ENCODE assay signal across 8 mouse cellular contexts in the genomic region with DNA sequence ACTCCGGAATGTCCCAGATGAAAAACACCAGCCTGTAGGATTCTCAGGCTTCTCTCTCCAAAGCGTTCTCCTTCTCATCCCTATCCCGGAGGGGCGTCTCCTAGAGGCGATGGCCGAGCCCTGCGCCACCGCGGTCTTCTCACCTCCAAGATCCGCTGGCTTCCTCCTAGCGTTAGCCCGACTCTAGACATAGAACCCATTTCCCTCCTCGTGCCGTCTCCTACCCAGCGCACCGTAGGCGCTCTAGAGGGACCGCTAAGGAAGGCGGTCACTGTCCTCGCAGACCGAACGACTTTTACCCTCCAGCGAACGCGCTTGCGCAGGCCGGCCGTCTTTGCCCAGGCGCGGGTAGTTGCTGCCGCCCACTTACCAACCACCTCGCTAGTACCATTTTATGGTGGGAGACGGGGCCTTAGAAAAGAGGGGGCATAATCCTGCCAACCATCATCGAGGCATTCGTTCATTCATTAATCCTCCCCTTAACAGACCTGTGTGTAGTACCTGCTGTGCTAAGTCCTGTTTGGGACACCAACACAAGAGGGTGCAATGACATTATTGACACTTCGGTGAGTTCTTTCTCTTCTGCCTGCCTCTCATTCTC. TPM values are rescaled to one million over a fixed set of nuclear protein-coding genes. Genes with fewer than 3 reads are reported as not detected.
DNase-seq lines count a peak whose midpoint lies in the region; ATAC-seq and TF ChIP-seq lines count a peak whose summit lies in the region.

A gene (minus strand): TSS at position 263 of the 601 bp plus-strand sequence.

- H3K4me1 ChIP-seq in spleen, adult 2 months (ENCODE audit: control insufficient read depth, insufficient read depth, insufficient read length) = no peaks in the 10 kb centered on the region; the same call in 1 of the 2 replicates
- H3K4me1 ChIP-seq in hindbrain, embryonic 15.5 days (replicated peaks) = peaks cover 19% of the 10 kb centered on the region
- no peaks in the 10 kb centered on the region; the same call in 1 of the 2 replicates for H3K4me1 ChIP-seq in liver, embryonic 11.5 days (replicated peaks; ENCODE audit: control insufficient read depth, insufficient read depth, low read length)
- no peaks in the 10 kb centered on the region for H3K4me1 ChIP-seq in stomach, postnatal 0 days (replicated peaks; ENCODE audit: control insufficient read depth, insufficient read depth)

- H3K9ac ChIP-seq in hindbrain, embryonic 15.5 days = peak within 1 kb of the TSS; percentile 39
- H3K9ac ChIP-seq in liver, embryonic 11.5 days (ENCODE audit: low read depth, low read length) = no peak within 1 kb of the TSS
- 0 out of 2 replicates have a peak within 1 kb of the TSS, but pooled peaks have one; percentile 31 for H3K9ac ChIP-seq in stomach, postnatal 0 days (ENCODE audit: low read length)

- no peaks in the 10 kb centered on the region for H3K36me3 ChIP-seq in spleen, adult 2 months (ENCODE audit: control insufficient read depth, insufficient read depth, low read length)
- no peaks in the 10 kb centered on the region for H3K36me3 ChIP-seq in hindbrain, embryonic 15.5 days
- H3K36me3 ChIP-seq in liver, embryonic 11.5 days (ENCODE audit: control insufficient read depth, insufficient read depth, low read length) = no peaks in the 10 kb centered on the region
- H3K36me3 ChIP-seq in stomach, postnatal 0 days (ENCODE audit: control insufficient read depth, insufficient read depth, low read length) = no peaks in the 10 kb centered on the region

- H3K27ac ChIP-seq in spleen, adult 2 months (ENCODE audit: insufficient read depth, low read length) = no peak within 1 kb of the TSS
- no peak within 1 kb of the TSS; the same call in 1 of the 2 replicates for H3K27ac ChIP-seq in hindbrain, embryonic 15.5 days (replicated peaks)
- no peak within 1 kb of the TSS for H3K27ac ChIP-seq in liver, embryonic 11.5 days (ENCODE audit: low read depth, low read length)
- H3K27ac ChIP-seq in stomach, postnatal 0 days (replicated peaks) = no peak within 1 kb of the TSS

- TF ChIP-seq EP300 in stomach, postnatal 0 days (optimal IDR thresholded peaks at IDR 0.05) = no peak

- no peak for TF ChIP-seq POLR2A in spleen, adult 2 months (IDR thresholded peaks at IDR 0.05; ENCODE audit: low read depth, low read length)

- DNase-seq in adrenal gland, postnatal 10 days = peak; percentile 14
- DNase-seq in adrenal gland, adult 8-10 months = no peak
- DNase-seq in spleen, adult 2 months (ENCODE audit: low read depth in 1 of 2, low spot score in 2 of 2) = no peak
- no peak for DNase-seq in spleen, postnatal 4 days (ENCODE audit: low spot score in 2 of 2)
- DNase-seq in liver, embryonic 11.5 days (ENCODE audit: low spot score) = peak; percentile 40
- no peak for DNase-seq in stomach, postnatal 0 days (ENCODE audit: low spot score)
- no peak for DNase-seq in ovary, postnatal 14 days (ENCODE audit: low spot score)

- peak; percentile 70; the same call in 1 of the 2 replicates for ATAC-seq in hindbrain, embryonic 15.5 days (ENCODE audit: low FRiP score, low read depth)
- no peak for ATAC-seq in liver, embryonic 11.5 days (replicated peaks; ENCODE audit: low FRiP score)
- no peak for ATAC-seq in stomach, postnatal 0 days (ENCODE audit: low FRiP score, low TSS enrichment)

- H3K27me3 ChIP-seq in spleen, adult 2 months (ENCODE audit: control insufficient read depth, insufficient read depth, low read length) = peaks cover 5% of the 10 kb centered on the region
- peaks cover 15% of the 10 kb centered on the region for H3K27me3 ChIP-seq in hindbrain, embryonic 15.5 days
- peaks cover 48% of the 10 kb centered on the region for H3K27me3 ChIP-seq in liver, embryonic 11.5 days (replicated peaks; ENCODE audit: control insufficient read depth, insufficient read depth, low read length)
- no peaks in the 10 kb centered on the region for H3K27me3 ChIP-seq in stomach, postnatal 0 days (ENCODE audit: control insufficient read depth, insufficient read depth, low read length)

- H3K4me2 ChIP-seq in hindbrain, embryonic 15.5 days = peak within 1 kb of the TSS; percentile 84
- H3K4me2 ChIP-seq in liver, embryonic 11.5 days = peak within 1 kb of the TSS; percentile 72
- H3K4me2 ChIP-seq in stomach, postnatal 0 days (replicated peaks; ENCODE audit: low read depth) = peak within 1 kb of the TSS; percentile 71

- no peaks in the 10 kb centered on the region for H3K9me3 ChIP-seq in hindbrain, embryonic 15.5 days
- H3K9me3 ChIP-seq in liver, embryonic 11.5 days (ENCODE audit: control insufficient read depth, low read length) = no peaks in the 10 kb centered on the region
- H3K9me3 ChIP-seq in stomach, postnatal 0 days (ENCODE audit: control insufficient read depth, low read length) = no peaks in the 10 kb centered on the region

- TF ChIP-seq CTCF in spleen, adult 2 months (IDR thresholded peaks at IDR 0.05; ENCODE audit: extremely low read depth, insufficient read depth, insufficient read length, insufficient replicate concordance) = no peak
- no peak for TF ChIP-seq CTCF in stomach, postnatal 0 days (IDR thresholded peaks at IDR 0.05; ENCODE audit: low read depth)

- 7% methylated on average over 36 of the region's 36 CpGs for WGBS in spleen, adult 2 months
- 2% methylated on average over 36 of the region's 36 CpGs for WGBS in hindbrain, embryonic 15.5 days
- WGBS in liver, embryonic 11.5 days = 6% methylated on average over 36 of the region's 36 CpGs
- whole genome bisulfite sequencing in stomach, postnatal 0 days = 3% methylated on average over 36 of the region's 36 CpGs

- H3K4me3 ChIP-seq in spleen, adult 2 months (ENCODE audit: extremely low read depth, insufficient read depth, insufficient read length) = peak within 1 kb of the TSS; percentile 21; the same call in 1 of the 2 replicates
- peak within 1 kb of the TSS; percentile 45 for H3K4me3 ChIP-seq in hindbrain, embryonic 15.5 days
- H3K4me3 ChIP-seq in liver, embryonic 11.5 days (ENCODE audit: low read depth, low read length) = peak within 1 kb of the TSS; percentile 41
- H3K4me3 ChIP-seq in stomach, postnatal 0 days (ENCODE audit: low read depth, low read length) = peak within 1 kb of the TSS; percentile 37

RNA-seq across cellular contexts. Expression of the gene that starts here (rescaled TPM):
- 1 to 10 TPM in 1 of 2 experiments, under 1 TPM in 1; 0.15 to 1.4 TPM for total RNA-seq in adrenal gland, postnatal 10 days (2021)
- under 1 TPM in 3 of 4 experiments, not detected in 1; 0.18 to 0.35 (median 0.35) TPM for total RNA-seq in adrenal gland, adult 8-10 months (2022)
- not detected in 2 replicates for polyA plus RNA-seq in spleen, adult 2 months (2012; rRNA removed)
- polyA plus RNA-seq in hindbrain, embryonic 15.5 days (2015; fragmentation: Nextera tagmentation; extraction: Ambion mirVana) = 1.9 and 2.0 TPM in 2 replicates
- polyA plus RNA-seq in liver, embryonic 11.5 days (2014; fragmentation: Nextera tagmentation; extraction: Ambion mirVana) = not detected in 2 replicates
- 0.06 and 0.12 TPM in 2 replicates for polyA plus RNA-seq in stomach, postnatal 0 days (2015; fragmentation: Nextera tagmentation; extraction: Ambion mirVana)

Comparison
In these comparisons a context has a peak if more than half of its experiments do, and no peak if none do; other contexts are left out.
1. Peak in DNase-seq, H3K4me3 ChIP-seq and H3K4me2 ChIP-seq in liver, embryonic 11.5 days; RNA of the gene not detected or under 1 TPM.